Comparison of ENCODE assay signal across 11 mouse cellular contexts in genomic region chr8:94781155-94781837, GRCm38 (mm10). TPM values are rescaled to one million over a fixed set of nuclear protein-coding genes. Genes with fewer than 3 reads are reported as not detected.
DNase-seq lines count a peak whose midpoint lies in the region; ATAC-seq and TF ChIP-seq lines count a peak whose summit lies in the region.
"Had no signal": no experiment of that assay in that cellular context is flagged by ENCODE, and none has a peak within 500 bp of the region (broad histone marks: within the 10 kb centered on the region; RNA-seq: fewer than 3 reads in every experiment).

No protein-coding gene starts in this region.

- H3K4me3 ChIP-seq in heart, embryonic 12.5 days, result no peak overlapping the region
- H3K4me3 ChIP-seq in lung, embryonic 14.5 days (ENCODE audit: low read depth, low read length), result no peak overlapping the region
- no peak overlapping the region for H3K4me3 ChIP-seq in intestine, embryonic 15.5 days (replicated peaks)
- H3K4me3 ChIP-seq in stomach, embryonic 15.5 days (replicated peaks), result no peak overlapping the region

- peaks cover 61% of the 10 kb centered on the region for H3K4me1 ChIP-seq in heart, embryonic 12.5 days (replicated peaks)
- peaks cover 13% of the 10 kb centered on the region for H3K4me1 ChIP-seq in lung, embryonic 14.5 days (ENCODE audit: insufficient read depth)
- H3K4me1 ChIP-seq in intestine, embryonic 15.5 days (replicated peaks), result peaks cover 41% of the 10 kb centered on the region
- peaks cover 36% of the 10 kb centered on the region for H3K4me1 ChIP-seq in stomach, embryonic 15.5 days

- no peak for TF ChIP-seq CTCF in lung, embryonic 14.5 days (IDR thresholded peaks at IDR 0.05; ENCODE audit: low read depth)

- no peaks in the 10 kb centered on the region for H3K27me3 ChIP-seq in heart, embryonic 12.5 days (replicated peaks)
- H3K27me3 ChIP-seq in lung, embryonic 14.5 days (ENCODE audit: insufficient read depth, low read length), result no peaks in the 10 kb centered on the region
- no peaks in the 10 kb centered on the region for H3K27me3 ChIP-seq in intestine, embryonic 15.5 days (replicated peaks)
- H3K27me3 ChIP-seq in stomach, embryonic 15.5 days (replicated peaks), result no peaks in the 10 kb centered on the region

- no peak overlapping the region for H3K27ac ChIP-seq in heart, embryonic 12.5 days (ENCODE audit: poor library complexity, severe bottlenecking)
- no peak overlapping the region for H3K27ac ChIP-seq in lung, embryonic 14.5 days (ENCODE audit: low read depth)
- peak overlapping the region; percentile 67 for H3K27ac ChIP-seq in intestine, embryonic 15.5 days
- H3K27ac ChIP-seq in stomach, embryonic 15.5 days, result peak overlapping the region; percentile 46; the same call in 1 of the 2 replicates

- no peaks in the 10 kb centered on the region for H3K9me3 ChIP-seq in heart, embryonic 12.5 days (replicated peaks)
- H3K9me3 ChIP-seq in lung, embryonic 14.5 days (ENCODE audit: low read depth, low read length), result no peaks in the 10 kb centered on the region
- H3K9me3 ChIP-seq in intestine, embryonic 15.5 days, result no peaks in the 10 kb centered on the region
- no peaks in the 10 kb centered on the region for H3K9me3 ChIP-seq in stomach, embryonic 15.5 days

- no peak for DNase-seq in heart, adult 18-20 months
- no peak for DNase-seq in lung, embryonic 14.5 days
- DNase-seq in lung, postnatal 4 days, result no peak
- DNase-seq in spleen, adult 12 weeks (ENCODE audit: low spot score), result no peak
- no peak for DNase-seq in testis, postnatal 14 days (ENCODE audit: low spot score)

- H3K4me2 ChIP-seq in heart, embryonic 12.5 days, result peak overlapping the region; percentile 49
- H3K4me2 ChIP-seq in lung, embryonic 14.5 days, result 0 out of 2 replicates have a peak overlapping the region, but pooled peaks have one; percentile 12
- H3K4me2 ChIP-seq in intestine, embryonic 15.5 days (replicated peaks), result peak overlapping the region; percentile 38
- H3K4me2 ChIP-seq in stomach, embryonic 15.5 days, result peak overlapping the region; percentile 29

- H3K36me3 ChIP-seq in heart, embryonic 12.5 days, result no peaks in the 10 kb centered on the region
- H3K36me3 ChIP-seq in lung, embryonic 14.5 days (ENCODE audit: insufficient read depth), result no peaks in the 10 kb centered on the region
- H3K36me3 ChIP-seq in intestine, embryonic 15.5 days, result no peaks in the 10 kb centered on the region
- H3K36me3 ChIP-seq in stomach, embryonic 15.5 days, result no peaks in the 10 kb centered on the region

- peak overlapping the region; percentile 19; the same call in 1 of the 2 replicates for H3K9ac ChIP-seq in heart, embryonic 12.5 days
- H3K9ac ChIP-seq in lung, embryonic 14.5 days, result no peak overlapping the region
- 0 out of 2 replicates have a peak overlapping the region, but pooled peaks have one; percentile 17 for H3K9ac ChIP-seq in intestine, embryonic 15.5 days
- no peak overlapping the region for H3K9ac ChIP-seq in stomach, embryonic 15.5 days

- ATAC-seq in heart, embryonic 12.5 days (ENCODE audit: insufficient number of reproducible peaks, low FRiP score), result no peak
- no peak for ATAC-seq in lung, embryonic 14.5 days (ENCODE audit: insufficient read depth)
- ATAC-seq in intestine, embryonic 15.5 days, result peak; percentile 31
- no peak for ATAC-seq in stomach, embryonic 15.5 days (ENCODE audit: insufficient read depth, low FRiP score, low read depth)

- 52% methylated on average over 7 of the region's 7 CpGs for WGBS in heart, embryonic 12.5 days
- WGBS in lung, embryonic 14.5 days, result 55% methylated on average over 7 of the region's 7 CpGs
- 54% methylated on average over 7 of the region's 7 CpGs for WGBS in intestine, embryonic 15.5 days
- 61% methylated on average over 7 of the region's 7 CpGs for WGBS in stomach, embryonic 15.5 days

RNA-seq across cellular contexts. Expression of gene Cx3cl1, which starts 9.5 kb away (rescaled TPM):
- polyA plus RNA-seq in heart, embryonic 12.5 days (2016; fragmentation: Nextera tagmentation; extraction: Ambion mirVana), result 13.1 and 15.2 TPM in 2 replicates
- 1 to 10 TPM; 5.7 to 6.1 TPM for total RNA-seq in heart, adult 18-20 months (2021)
- polyA plus RNA-seq in lung, embryonic 14.5 days (2014; fragmentation: Nextera tagmentation; extraction: Ambion mirVana), result 7.3 and 8.0 TPM in 2 replicates
- 23.0 and 24.3 TPM in 2 replicates for polyA plus RNA-seq in intestine, embryonic 15.5 days (2015; fragmentation: Nextera tagmentation; extraction: Ambion mirVana)
- polyA plus RNA-seq in stomach, embryonic 15.5 days (2015; fragmentation: Nextera tagmentation; extraction: Ambion mirVana), result 10.1 and 14.3 TPM in 2 replicates
- total RNA-seq: common myeloid progenitor, adult 5-6 weeks had no signal

RNA-seq across cellular contexts. Expression of gene Ccl17, which starts 29.0 kb away (rescaled TPM):
- polyA plus RNA-seq in heart, embryonic 12.5 days (2016; fragmentation: Nextera tagmentation; extraction: Ambion mirVana), result 0.75 TPM in 1 of 2 replicates, not detected in the other
- 1 to 10 TPM in 1 of 2 experiments, not detected in 1; 1.5 TPM for total RNA-seq in heart, adult 18-20 months (2021)
- not detected in 2 replicates for polyA plus RNA-seq in lung, embryonic 14.5 days (2014; fragmentation: Nextera tagmentation; extraction: Ambion mirVana)
- not detected in 2 replicates for polyA plus RNA-seq in intestine, embryonic 15.5 days (2015; fragmentation: Nextera tagmentation; extraction: Ambion mirVana)
- polyA plus RNA-seq in stomach, embryonic 15.5 days (2015; fragmentation: Nextera tagmentation; extraction: Ambion mirVana), result 0.39 TPM in 1 of 2 replicates, not detected in the other
- total RNA-seq: granulocyte monocyte progenitor cell, adult 5-6 weeks had no signal

RNA-seq across cellular contexts. Expression of gene Ccl22, which starts 35.9 kb away (rescaled TPM):
- polyA plus RNA-seq in heart, embryonic 12.5 days (2016; fragmentation: Nextera tagmentation; extraction: Ambion mirVana), result not detected in 2 replicates
- 1 to 10 TPM in 1 of 2 experiments, not detected in 1; 1.3 TPM for total RNA-seq in heart, adult 18-20 months (2021)
- polyA plus RNA-seq in lung, embryonic 14.5 days (2014; fragmentation: Nextera tagmentation; extraction: Ambion mirVana), result not detected in 2 replicates
- polyA plus RNA-seq in intestine, embryonic 15.5 days (2015; fragmentation: Nextera tagmentation; extraction: Ambion mirVana), result not detected in 2 replicates
- polyA plus RNA-seq in stomach, embryonic 15.5 days (2015; fragmentation: Nextera tagmentation; extraction: Ambion mirVana), result not detected in 2 replicates
- total RNA-seq: common myeloid progenitor, adult 5-6 weeks; granulocyte monocyte progenitor cell, adult 5-6 weeks; left cerebral cortex, postnatal 14 days had no signal

RNA-seq across cellular contexts. Expression of gene Coq9, which starts 56.8 kb away (rescaled TPM):
- 118 and 121 TPM in 2 replicates for polyA plus RNA-seq in heart, embryonic 12.5 days (2016; fragmentation: Nextera tagmentation; extraction: Ambion mirVana)
- total RNA-seq in heart, adult 18-20 months (2021), result 100 to 1,000 TPM; 627 to 660 TPM
- polyA plus RNA-seq in lung, embryonic 14.5 days (2014; fragmentation: Nextera tagmentation; extraction: Ambion mirVana), result 58.3 and 61.0 TPM in 2 replicates
- polyA plus RNA-seq in intestine, embryonic 15.5 days (2015; fragmentation: Nextera tagmentation; extraction: Ambion mirVana), result 97.5 and 110 TPM in 2 replicates
- 75.8 and 84.2 TPM in 2 replicates for polyA plus RNA-seq in stomach, embryonic 15.5 days (2015; fragmentation: Nextera tagmentation; extraction: Ambion mirVana)

RNA-seq across cellular contexts. Expression of gene Ciapin1, which starts 56.9 kb away (rescaled TPM):
- polyA plus RNA-seq in heart, embryonic 12.5 days (2016; fragmentation: Nextera tagmentation; extraction: Ambion mirVana), result 102 and 109 TPM in 2 replicates
- 10 to 100 TPM; 66.6 to 74.8 TPM for total RNA-seq in heart, adult 18-20 months (2021)
- 96.0 and 105 TPM in 2 replicates for polyA plus RNA-seq in lung, embryonic 14.5 days (2014; fragmentation: Nextera tagmentation; extraction: Ambion mirVana)
- polyA plus RNA-seq in intestine, embryonic 15.5 days (2015; fragmentation: Nextera tagmentation; extraction: Ambion mirVana), result 89.8 and 94.6 TPM in 2 replicates
- 89.4 and 91.5 TPM in 2 replicates for polyA plus RNA-seq in stomach, embryonic 15.5 days (2015; fragmentation: Nextera tagmentation; extraction: Ambion mirVana)

Comparison
In these comparisons a context has a peak if more than half of its experiments do, and no peak if none do; other contexts are left out.
1. H3K27ac ChIP-seq: peak in intestine, embryonic 15.5 days (single experiment) and stomach, embryonic 15.5 days (single experiment); none in heart, embryonic 12.5 days (single experiment) and lung, embryonic 14.5 days (single experiment).
2. H3K9ac ChIP-seq: peak in heart, embryonic 12.5 days (single experiment) and intestine, embryonic 15.5 days (single experiment); none in lung, embryonic 14.5 days (single experiment) and stomach, embryonic 15.5 days (single experiment).
3. Peak in every context shown above with its lines, with median percentiles within 50 percentile points of each other: H3K4me2 ChIP-seq.